Mouse (Mus musculus) C2C12 (cell line): ENCODE measurements at regions not wholly inside any gene's neighbourhood (a gene's known extent, or its start where the extent isn't known, plus 50 kb on each side); places are given as distances from the start of the nearest gene placed in this dataset.

Experiments used
- CEBPB ChIP-seq: IDR thresholded peaks from one replicate; pipeline ENCODE4 v1.6.1; 2011; ENCODE audit warnings: low read depth, mild to moderate bottlenecking, control low read depth, moderate library complexity
- CTCF ChIP-seq: IDR thresholded peaks from one replicate; pipeline ENCODE4 v1.5.1; 2011; ENCODE audit not compliant: control insufficient read depth, insufficient read depth, insufficient read length
- USF1 ChIP-seq: IDR thresholded peaks from one replicate; pipeline ENCODE4 v1.6.1; 2011; ENCODE audit warnings: low read depth, mild to moderate bottlenecking, control low read depth, moderate library complexity

- TF ChIP-seq CTCF (no peak), CEBPB (no peak), USF1 (no peak)
Observed at GRCm38 (mm10) chr10:96257935-96258334, 121.5 kb downstream of the Gm5426 start.
